Mouse (Mus musculus): ENCODE results near the gene Mamstr.
A peak's percentile ranks its signal among the peaks of the same experiment; 100 is the strongest.
"Not testable (repeated sequence)": the region's sequence is repeated elsewhere in the genome, so short reads cannot be mapped to it uniquely, and the experiment has no call there.

Mamstr gene

DNA sequence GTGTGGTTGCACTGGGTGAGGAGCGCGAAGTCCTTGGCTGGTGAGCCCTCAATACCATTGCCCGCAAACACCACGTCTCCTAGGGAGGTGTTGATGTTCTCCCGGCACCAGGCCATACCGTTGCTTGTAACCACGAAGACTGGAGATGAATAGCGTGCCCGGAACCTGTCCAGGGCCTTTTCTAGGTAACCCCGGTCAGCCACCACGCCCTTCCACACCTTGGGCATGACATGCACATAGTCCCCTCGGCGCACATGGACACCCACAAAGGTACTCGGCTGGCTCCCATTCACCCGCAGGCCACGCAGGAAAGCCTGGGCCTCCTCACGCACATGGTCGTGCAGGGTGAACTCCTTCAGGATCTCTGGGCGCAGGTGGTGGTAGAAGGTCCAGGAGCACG lies 10.7 kb downstream of the Mamstr start:
- DNase-seq (ENCODE audit: low read depth) = not testable (repeated sequence)

DNA sequence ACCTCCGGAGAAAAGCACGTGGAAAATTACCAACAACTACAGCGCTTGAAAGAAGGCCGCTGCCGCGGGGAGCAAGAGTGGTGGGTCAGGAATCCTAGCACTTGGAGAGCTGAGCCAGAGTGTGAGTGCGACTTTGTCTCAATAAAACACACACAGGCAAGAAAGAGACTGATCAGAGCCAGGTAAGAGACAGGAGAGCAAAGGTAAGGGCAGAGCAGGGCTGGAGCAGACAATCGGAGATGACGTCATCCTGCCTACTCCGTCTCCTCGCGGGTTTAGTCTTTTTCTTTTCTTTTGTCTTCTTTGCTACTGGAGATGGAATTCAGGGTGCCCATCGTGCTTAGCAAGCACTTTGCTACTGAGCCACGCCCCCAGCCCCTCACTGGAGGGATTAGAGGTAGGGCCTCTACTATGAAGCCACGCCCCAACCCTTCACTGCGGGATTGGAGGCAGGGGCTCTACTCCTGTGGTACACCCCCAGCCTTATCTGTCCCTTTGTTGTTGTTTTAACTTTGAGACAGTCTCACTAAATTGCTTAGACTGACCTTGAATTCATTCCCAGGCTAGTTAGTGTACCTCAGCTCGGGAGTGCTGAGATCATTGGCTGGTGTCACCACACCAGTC lies 14.8 kb downstream of the Mamstr start:
- peak; percentile 41 for DNase-seq (ENCODE audit: low read depth)

DNA sequence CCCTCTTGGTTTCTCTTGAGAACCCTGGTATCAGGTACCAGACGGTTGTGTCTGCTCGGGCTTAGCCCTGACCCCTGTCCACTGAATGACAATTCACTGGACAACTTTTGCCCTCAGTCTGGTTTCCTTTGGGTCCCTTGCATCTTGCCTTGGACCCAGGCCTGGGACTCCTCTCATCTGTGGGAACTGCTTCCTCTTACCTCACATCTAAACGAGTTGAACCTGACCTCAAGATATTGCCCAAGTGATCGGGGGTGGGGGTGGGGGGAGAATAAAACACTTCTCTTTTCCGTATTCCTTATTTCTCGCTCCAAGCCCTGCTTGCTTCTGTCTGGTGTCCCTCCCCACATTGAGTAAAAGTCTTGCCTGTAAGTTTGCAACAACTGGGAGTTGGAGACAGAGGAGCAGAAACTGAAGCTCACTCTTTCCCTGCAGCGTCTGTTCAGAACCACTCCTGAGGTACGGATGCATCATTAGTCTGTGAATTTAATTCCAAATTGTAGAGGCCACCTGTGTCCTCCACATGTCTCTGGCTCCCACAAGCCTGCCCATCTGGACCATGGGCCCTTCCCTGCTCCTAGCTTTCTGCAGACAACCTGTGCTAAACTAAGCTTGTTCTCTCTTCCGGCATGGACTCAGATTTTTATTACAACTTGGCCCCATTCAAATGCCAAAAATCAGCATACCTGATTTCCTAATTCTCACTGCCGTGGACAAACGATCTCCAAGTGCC lies 21.1 kb downstream of the Mamstr start:
- DNase-seq (ENCODE audit: low read depth) = peak; percentile 72

DNA sequence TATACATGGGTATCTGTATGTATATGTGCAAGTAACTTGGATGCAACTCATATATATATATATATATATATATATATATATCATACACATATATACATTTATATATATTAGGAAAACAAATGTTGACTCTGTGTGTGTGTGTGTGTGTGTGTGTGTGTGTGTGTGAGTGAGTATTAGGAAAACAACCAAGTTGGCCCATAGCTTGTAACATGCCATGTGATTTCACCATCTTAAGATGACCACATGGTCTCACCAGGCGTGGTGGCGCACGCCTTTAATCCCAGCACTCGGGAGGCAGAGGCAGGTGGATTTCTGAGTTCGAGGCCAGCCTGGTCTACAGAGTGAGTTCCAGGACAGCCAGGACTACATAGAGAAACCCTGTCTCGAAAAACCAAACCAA lies 21.9 kb downstream of the Mamstr start:
- not testable (repeated sequence) for DNase-seq (ENCODE audit: low read depth)

DNA sequence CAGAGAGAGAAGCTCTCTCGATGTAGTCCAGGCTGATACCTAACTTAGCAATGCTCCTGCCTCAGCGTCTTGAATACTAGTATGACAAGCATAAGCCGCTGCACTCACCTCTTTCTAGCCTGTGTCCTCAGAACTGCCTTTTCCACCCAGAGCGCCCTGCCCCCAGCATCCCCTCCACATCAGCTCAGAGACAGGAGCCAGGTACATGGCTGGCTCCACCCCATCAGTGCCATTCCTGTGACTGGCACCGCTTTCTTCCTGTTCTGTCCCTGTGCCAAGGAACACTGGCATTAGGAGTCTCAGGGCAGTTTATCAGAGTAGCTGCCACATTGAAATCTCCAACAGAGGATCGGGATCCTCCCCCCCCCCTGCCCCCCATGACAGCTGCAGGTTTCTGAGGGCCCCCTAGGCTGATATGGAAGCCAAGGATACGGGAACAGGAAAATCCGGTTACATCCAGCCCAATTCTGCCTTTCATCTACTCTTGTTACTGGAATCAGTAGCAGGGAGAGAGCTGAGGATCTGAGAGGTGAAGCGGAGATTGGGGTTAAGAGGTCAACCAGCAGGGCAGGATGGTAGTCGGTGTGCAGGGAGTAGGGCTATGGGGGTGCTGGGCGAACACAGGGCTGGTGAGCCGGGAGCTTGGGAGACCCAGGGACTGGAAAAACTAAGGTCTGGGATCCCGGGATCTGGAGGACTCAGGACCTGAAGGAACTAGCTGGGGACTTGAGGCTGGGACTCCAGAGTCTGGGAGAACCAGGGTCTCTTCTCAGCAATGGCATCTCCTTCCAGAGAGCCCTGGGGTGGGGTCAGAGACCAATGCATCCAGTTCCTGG lies 25.7 kb downstream of the Mamstr start:
- DNase-seq (ENCODE audit: low read depth) = no peak

DNA sequence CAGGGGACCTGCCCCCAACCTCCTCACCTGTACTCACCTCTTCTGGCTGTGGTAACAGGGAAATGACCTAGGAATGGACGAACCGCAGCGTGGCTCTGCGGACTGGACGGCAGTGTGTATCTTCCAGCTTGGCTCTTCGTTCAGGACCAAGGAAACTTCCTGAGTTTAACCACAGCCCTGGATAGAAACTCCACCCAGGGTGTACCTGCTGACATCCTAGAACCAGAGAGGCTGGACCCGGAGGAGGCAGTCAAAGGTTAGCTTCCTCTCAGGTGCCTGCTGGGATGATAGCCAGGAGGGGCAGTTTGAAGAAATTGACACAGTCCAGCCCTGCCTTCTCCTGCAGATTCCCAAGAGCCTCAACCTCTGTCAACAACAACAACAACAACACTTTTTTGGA lies 26.4 kb downstream of the Mamstr start, which contains the start of gene Fut2:
Gene Fut2 (minus strand): TSS at position 234 of the 400 bp plus-strand sequence.
- no peak for DNase-seq (ENCODE audit: low read depth)

DNA sequence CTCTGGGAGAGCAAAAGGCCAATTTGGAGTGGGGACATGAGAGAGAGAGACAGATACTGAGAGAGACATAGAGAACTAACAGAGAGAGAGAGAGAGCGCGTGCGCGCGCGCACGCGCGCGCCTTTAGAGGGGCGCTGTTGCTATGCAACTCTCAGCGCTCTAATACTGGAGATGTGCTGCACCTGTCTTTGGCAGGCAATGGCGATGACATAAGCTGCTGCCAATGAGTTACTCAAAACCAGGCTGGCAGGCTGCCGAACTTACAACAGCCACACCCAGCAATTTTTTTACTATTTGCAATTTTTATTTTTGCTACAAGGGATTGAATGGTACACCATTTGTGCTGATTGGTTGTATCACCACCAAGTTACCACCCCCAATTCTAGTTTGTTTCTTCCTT lies 28.0 kb downstream of the Mamstr start:
- no peak for DNase-seq (ENCODE audit: low read depth)

DNA sequence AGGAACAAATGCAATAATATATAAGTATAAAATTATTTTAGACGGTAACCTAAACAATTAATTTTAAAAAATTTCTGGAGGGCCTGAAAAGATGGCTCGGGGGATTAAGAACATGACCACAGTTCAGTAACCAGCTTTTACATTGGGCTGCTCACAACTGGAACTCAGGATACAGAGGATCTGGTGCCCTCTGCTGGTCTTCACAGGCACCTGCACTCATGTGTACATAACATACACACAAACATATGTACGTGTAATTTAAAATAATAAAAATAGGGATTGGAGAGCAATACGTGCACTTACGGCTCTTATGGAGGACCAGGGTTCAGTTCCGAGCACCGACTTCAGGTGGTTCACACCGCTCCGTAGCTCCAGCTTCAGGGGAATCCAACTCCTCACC lies 29.1 kb downstream of the Mamstr start:
- peak; percentile 67 for DNase-seq (ENCODE audit: low read depth)

DNA sequence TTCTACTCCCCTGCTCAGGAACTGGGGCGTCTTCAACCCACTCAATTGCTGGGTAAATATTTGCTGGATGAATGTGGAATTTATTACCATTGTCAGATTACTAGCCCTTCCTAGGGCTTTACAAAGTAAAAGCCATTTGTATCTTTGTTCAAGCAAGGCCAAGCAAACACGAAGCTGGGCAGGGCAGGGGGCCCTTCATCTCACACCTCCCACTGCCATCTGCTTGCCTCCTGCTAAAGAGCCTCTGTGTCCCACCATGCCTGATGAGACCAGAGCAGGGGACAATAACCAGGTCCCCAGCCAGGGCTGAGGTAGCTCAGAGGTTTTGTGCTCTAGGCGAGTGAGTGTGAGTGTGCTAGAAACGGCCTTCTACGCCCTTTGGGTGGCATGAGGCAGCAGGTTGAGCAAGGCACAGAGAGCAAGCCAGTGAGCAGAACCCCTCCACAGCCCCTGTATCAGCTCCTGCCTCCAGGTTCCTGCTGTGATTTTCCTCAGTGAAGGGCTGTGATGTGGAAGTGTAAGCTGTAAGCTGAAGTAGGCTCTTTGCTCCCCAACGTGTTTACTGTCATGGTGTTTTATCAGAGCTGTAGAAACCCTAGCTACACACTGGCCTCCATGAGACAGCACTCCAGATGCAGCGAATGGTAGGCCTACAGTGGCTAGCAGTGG lies 38.0 kb downstream of the Mamstr start:
- DNase-seq (ENCODE audit: low read depth) = no peak

DNA sequence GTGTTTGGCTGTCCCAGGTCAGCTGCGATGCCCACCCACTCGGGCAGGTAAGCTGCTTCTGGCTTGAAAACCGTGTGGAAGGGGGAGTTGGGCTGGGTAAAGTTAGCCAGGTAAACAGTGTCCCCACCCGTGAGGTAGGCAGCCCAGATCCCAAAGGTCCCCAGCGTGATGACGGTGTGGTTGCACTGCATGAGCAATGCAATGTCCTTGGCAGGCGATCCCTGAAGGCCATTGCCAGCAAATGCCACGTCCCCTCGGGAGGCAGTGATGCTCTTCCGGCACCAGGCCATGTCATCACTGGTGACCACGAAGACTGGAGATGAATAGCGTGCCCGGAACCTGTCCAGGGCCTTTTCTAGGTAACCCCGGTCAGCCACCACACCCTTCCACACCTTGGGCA lies 38.7 kb downstream of the Mamstr start:
- no peak for DNase-seq (ENCODE audit: low read depth)

DNA sequence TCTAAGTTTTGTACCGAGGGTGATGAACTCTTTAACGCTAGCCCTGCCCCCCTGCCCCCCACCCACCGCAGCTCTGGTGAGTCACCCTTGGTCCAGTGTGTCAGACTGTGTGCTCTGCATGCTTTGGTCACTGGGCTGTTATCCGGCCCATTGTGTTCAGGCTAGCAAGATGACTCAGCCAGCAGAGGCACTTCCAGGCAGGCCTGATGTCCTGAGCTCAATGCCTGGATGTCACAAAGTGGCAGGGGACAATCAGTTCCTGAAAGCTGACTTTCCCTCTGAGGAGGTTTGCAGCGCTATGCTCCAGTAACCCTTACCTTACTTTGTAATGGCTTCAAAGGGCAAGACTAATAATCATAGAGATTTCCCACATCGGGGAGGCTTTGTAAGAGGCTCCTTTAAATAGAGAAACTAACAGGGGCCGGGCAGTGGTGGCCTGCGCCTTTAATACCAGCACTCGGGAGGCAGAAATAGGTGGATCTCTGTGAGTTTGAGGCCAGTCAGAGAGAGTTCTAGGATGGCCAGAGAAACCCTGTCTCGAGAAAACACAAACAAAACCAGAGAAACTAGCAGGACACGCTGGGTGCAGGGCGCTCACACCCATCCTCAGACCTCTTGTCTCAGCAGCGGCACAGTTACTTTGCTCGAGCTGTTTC lies 40.3 kb downstream of the Mamstr start:
- DNase-seq (ENCODE audit: low read depth) = peak; percentile 95

DNA sequence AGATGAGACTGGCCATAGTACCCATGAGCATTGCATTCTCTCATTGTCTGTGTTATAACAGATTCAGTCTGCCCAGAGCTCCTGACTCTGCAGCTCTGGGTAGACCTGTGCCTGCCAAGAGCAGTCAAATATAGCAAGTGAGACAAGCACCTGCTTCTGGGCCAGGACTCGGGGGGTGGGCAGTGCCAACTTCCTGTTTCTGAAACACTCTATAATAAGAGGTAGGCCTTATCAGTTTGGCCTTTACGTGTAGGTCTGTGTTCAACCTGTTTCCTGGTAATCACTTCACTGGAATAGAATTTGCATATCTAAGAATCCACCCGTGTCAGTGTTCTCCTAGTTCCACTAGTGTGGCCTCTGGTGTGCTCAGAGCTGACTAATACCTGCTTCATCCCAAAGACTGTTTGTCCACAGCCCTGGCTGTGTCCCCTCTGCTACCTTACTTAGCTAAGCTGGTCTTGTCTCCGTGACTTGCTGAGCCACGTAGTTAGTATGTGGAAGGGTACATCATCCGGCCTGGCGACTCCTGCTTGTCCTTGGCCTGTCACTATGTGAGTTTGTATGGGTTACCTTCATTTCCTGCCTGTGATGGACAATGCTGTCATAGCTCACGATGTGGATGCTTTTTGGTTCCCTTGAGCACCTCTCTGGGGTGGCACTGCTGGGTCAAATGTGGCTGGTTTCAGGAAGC lies 41.4 kb downstream of the Mamstr start:
- DNase-seq (ENCODE audit: low read depth) = peak; percentile 60

DNA sequence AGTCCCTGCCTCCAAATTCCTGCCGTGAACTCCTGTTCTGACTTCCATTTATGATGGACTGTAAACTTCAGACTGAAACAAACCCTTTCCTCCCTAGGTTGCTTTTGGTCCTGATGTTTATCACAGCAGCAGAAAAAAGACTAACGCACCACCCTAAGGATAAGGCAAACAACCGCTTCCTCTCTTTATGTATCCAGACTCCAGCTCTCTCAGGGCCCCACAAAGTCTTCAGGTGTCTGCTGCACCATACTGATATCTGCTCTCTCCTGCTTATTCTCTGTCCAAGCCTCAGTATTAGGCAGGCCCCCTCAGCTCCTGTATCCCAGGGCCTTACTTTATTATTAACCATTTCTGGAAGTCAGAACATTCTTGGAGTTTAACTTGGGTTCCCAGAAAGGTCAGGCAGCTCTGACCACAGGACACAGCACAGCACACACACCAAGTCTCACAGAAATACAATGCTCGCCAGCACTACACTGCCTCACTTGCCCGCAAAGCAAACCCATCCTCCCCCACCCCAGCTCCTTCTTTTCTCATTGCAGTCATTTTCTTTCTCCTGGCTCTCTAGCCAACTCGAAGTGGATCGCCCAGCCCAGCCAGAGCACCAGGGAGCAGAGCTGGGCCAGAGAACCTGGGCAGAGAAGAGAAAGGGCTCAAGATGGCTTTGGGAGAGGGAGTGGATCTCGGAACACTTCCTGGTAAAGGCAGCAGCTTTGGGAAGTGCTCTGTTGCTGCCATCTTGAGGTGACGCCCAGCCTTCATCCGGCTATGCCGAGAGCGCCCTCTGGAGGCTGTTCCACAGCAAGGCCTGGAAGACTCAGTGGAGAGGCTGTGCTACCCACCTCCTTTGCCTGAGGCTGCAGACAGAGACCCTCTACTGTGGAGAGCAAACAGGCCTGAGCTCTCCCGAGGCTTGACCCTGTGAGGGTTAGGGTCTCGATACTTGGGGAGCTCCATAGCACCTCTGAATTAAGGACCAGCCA lies 42.7 kb downstream of the Mamstr start:
- DNase-seq (ENCODE audit: low read depth) = peak; percentile 92

DNA sequence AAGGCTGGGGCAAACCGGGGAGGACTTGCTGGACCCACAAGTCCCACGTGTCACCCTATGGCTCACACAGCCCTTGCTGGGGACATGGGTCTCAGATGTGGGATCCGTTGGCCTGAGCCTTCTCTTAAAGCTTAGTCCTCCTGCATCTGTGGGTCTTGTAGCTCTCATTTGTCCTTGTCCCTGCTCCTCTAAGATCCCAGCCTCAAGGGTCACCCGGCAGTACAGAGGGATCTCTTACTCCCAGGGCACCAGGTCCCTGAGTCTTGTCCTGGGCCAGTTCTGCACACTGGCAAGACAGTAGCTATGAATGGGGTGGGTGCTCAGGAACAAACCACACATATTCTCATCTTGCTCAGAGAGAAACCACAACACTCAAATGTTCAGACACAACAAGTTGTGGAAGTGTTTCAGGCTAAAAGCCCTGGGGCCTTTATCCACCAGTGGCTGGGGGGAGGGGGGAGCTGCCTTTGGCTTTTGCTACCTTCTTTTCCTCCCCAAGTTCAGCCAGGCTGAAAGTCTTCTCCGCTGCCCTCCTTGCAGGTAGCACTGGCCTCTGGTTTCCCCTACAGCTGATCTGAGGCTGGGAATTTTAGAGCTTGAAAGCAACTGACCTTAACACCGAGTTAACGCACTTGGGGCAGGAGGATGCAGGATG lies 43.7 kb downstream of the Mamstr start, which contains the start of gene Ntn5:
Gene Ntn5 (plus strand): TSS at position 627 of the 655 bp plus-strand sequence.
- no peak for DNase-seq (ENCODE audit: low read depth)

DNA sequence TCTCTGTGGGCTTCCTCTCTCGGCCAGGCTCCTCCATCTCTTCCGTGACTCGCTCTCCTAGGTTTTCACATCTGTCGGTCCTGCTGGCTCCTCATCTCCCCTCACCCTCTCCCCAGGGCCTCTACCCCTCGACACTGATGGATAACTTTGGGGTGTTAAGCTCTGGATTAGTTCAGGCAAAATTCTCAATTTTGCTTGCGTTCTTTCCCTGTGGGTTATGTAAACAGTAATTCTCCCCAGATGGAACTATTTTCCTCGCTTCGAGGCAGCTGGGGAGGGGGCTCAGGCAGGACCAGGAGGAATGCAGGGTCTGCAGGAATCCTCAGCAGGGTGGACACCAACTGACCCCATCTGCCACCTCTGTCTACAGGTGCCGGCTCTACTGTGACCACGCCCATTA lies 46.0 kb downstream of the Mamstr start:
- no peak for DNase-seq (ENCODE audit: low read depth)

DNA sequence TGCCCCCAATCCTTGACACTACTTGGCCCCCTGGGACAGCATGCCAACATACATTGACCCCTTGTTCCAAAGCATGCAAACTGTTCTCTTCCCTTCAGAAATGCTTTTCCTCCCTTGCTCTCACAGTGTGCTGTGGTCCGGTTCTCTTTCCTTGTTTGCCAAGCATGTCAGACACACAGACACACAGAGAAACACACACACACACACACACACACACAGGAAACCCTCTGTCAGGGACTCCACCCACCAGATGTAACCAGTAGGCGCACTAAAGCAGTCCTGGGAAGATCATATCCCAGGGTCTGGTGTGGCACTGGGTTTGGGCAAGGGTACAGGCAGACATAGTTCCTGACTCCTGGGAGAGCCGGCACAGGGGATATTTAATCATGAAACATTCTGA lies 47.1 kb downstream of the Mamstr start:
- no peak for DNase-seq (ENCODE audit: low read depth)

DNA sequence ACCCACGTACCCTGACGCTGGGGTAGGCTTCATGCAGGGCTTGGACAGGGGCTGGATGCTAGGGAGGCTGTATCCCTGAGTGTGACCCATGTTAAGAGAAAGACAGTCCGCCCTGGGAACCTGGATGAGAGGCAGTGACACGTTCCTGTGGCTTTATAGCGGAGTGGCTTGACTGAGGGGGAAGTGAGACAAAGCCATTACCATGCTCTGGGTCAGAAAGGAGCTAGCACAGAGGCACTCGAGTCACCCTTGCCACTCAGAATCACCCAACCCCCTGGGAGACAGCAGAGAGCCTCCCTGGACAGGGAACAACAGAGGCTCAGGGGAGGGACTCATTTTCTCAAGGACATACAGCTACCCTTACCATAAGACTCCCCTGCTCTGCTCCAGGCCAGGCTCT lies 49.3 kb downstream of the Mamstr start:
- DNase-seq (ENCODE audit: low read depth) = no peak

DNA sequence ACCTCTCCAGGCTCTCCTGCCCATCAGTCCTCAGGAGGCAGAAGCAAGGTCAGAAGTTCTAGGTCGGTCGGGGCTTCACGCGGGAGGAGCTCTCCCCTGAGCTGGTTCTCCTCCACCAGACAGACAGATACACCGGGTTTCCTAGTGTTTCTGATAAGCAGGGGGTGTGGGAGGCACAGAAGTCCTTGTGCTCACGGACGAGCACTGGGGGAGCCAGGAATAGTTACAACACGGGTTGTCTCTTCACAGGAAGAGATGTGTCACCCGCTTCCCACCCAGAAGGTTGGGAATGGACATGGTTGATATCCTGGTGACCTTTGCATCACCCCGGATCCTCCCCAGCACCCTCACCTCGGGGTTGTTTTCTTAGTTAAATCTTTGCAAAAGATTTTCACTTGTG lies 50.0 kb downstream of the Mamstr start:
- DNase-seq (ENCODE audit: low read depth) = no peak

DNA sequence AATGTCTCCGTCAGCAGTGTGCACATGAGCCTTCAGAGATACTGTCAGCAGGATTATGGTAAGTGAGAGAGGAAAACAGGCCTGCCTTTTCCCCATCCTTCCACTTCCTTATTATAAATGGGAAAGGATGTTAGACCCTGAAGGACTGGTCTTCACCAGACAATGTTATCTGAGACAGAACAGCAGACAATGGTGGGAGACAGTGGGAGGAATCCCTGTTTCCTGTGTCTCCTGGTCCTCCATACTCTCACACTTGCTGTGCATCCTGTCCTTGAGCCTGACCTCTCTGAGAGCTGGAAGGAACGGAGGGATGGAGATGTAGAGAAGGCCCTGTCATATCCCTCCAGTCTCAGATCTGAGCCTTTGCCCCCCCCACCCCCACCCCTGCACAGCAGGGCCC lies 52.6 kb downstream of the Mamstr start:
- no peak for DNase-seq (ENCODE audit: low read depth)
